Mouse (Mus musculus) intestine, embryonic 16.5 days (tissue): ENCODE measurements at regions not wholly inside any gene's neighbourhood (a gene's known extent, or its start where the extent isn't known, plus 50 kb on each side); places are given as distances from the start of the nearest gene placed in this dataset.

Experiments used
- ATAC-seq: fragments of 200-750 bp; cut with Nextera tagmentation; 2 replicates; pipeline ENCODE4 v1.8.0; 2017; ENCODE audit warnings: moderate TSS enrichment, moderate library complexity
- H3K27ac ChIP-seq: fragments of 300-500 bp; sonication (generic); 2 replicates; pipeline ENCODE4 v1.5.1; 2014; ENCODE audit warnings: mild to moderate bottlenecking, low read length
- H3K27me3 ChIP-seq: fragments of 300-500 bp; sonication (generic); replicated peaks from 2 replicates; pipeline ENCODE4 v1.6.1; 2014; ENCODE audit warnings: low read length, control low read depth, mixed read lengths; ENCODE audit not compliant: control insufficient read depth, insufficient read depth
- H3K36me3 ChIP-seq: fragments of 300-500 bp; sonication (generic); 2 replicates; pipeline ENCODE4 v1.6.1; 2014; ENCODE audit warnings: low read length, control low read depth; ENCODE audit not compliant: control insufficient read depth, insufficient read depth
- H3K4me1 ChIP-seq: fragments of 300-500 bp; sonication (generic); 2 replicates; pipeline ENCODE4 v1.6.1; 2014; ENCODE audit warnings: low read length, control low read depth, mixed read lengths; ENCODE audit not compliant: control insufficient read depth, insufficient read depth
- H3K4me2 ChIP-seq: fragments of 300-500 bp; sonication (generic); 2 replicates; pipeline ENCODE4 v1.6.1; 2014; ENCODE audit warnings: low read depth, low read length, control low read depth
- H3K4me3 ChIP-seq: fragments of 300-500 bp; sonication (generic); 2 replicates; pipeline ENCODE4 v1.5.1; 2014; ENCODE audit warnings: mild to moderate bottlenecking, low read length
- H3K9ac ChIP-seq: fragments of 300-500 bp; sonication (generic); 2 replicates; pipeline ENCODE4 v1.6.1; 2014; ENCODE audit warnings: low read depth, low read length
- H3K9me3 ChIP-seq: fragments of 300-500 bp; sonication (generic); 2 replicates; pipeline ENCODE4 v1.6.1; 2016; ENCODE audit warnings: low read length, control low read depth; ENCODE audit not compliant: control insufficient read depth
- WGBS: fragments of 180-500 bp; shearing (Covaris S2); extraction: QIAGEN DNeasy Blood & Tissue Kit; methylation state at CpG from one replicate; pipeline ENCODE4 v1.1.7; 2014; 5-methylcytosine and 5-hydroxymethylcytosine counted together

- Histone ChIP-seq H3K27ac (no peak overlapping the region), H3K4me2 (no peak overlapping the region), H3K27me3 (no peaks in the 10 kb centered on the region), H3K4me1 (no peaks in the 10 kb centered on the region), H3K9me3 (no peaks in the 10 kb centered on the region), H3K4me3 (no peak overlapping the region), H3K9ac (no peak overlapping the region), H3K36me3 (no peaks in the 10 kb centered on the region)
- WGBS = 79% methylated on average over 2 of the region's 2 CpGs
- ATAC-seq = no peak
Measured at GRCm38 (mm10) chr7:40215271-40215670, 682.9 kb upstream of the Vstm2b start.

GRCm38 (mm10) chr7:40220549-40220948 lies 677.6 kb upstream of the Vstm2b start:
- Histone ChIP-seq H3K27me3 (no peaks in the 10 kb centered on the region), H3K36me3 (no peaks in the 10 kb centered on the region), H3K4me1 (no peaks in the 10 kb centered on the region), H3K4me3 (no peak overlapping the region), H3K9me3 (no peaks in the 10 kb centered on the region), H3K9ac (no peak overlapping the region), H3K4me2 (no peak overlapping the region), H3K27ac (no peak overlapping the region)
- 90% methylated on average over 4 of the region's 4 CpGs for WGBS
- no peak for ATAC-seq

GRCm38 (mm10) chr7:40245188-40245587 lies 652.9 kb upstream of the Vstm2b start:
- Histone ChIP-seq H3K4me1 (no peaks in the 10 kb centered on the region), H3K4me3 (no peak overlapping the region), H3K9me3 (no peaks in the 10 kb centered on the region), H3K27me3 (no peaks in the 10 kb centered on the region), H3K4me2 (no peak overlapping the region), H3K27ac (no peak overlapping the region), H3K36me3 (no peaks in the 10 kb centered on the region), H3K9ac (no peak overlapping the region)
- no peak for ATAC-seq
- WGBS = 85% methylated on average over 8 of the region's 8 CpGs

GRCm38 (mm10) chr7:40248521-40248920 lies 649.6 kb upstream of the Vstm2b start:
- Histone ChIP-seq H3K9ac (no peak overlapping the region), H3K4me2 (no peak overlapping the region), H3K9me3 (no peaks in the 10 kb centered on the region), H3K4me1 (no peaks in the 10 kb centered on the region), H3K27ac (no peak overlapping the region), H3K27me3 (no peaks in the 10 kb centered on the region), H3K4me3 (no peak overlapping the region), H3K36me3 (no peaks in the 10 kb centered on the region)
- 91% methylated on average over 2 of the region's 2 CpGs for WGBS
- no peak for ATAC-seq

- H3K9ac ChIP-seq = no peak overlapping the region
- no peaks in the 10 kb centered on the region for H3K27me3 ChIP-seq
- no peak overlapping the region for H3K4me2 ChIP-seq
- no peak for ATAC-seq
- no peak overlapping the region for H3K27ac ChIP-seq
- WGBS = 66% methylated on average over 2 of the region's 2 CpGs
- no peaks in the 10 kb centered on the region for H3K4me1 ChIP-seq
- H3K9me3 ChIP-seq = no peaks in the 10 kb centered on the region
- no peak overlapping the region for H3K4me3 ChIP-seq
- no peaks in the 10 kb centered on the region for H3K36me3 ChIP-seq
Measured at GRCm38 (mm10) chr7:40253486-40253885, 644.6 kb upstream of the Vstm2b start.

GRCm38 (mm10) chr7:40257733-40258376 lies 640.3 kb upstream of the Vstm2b start:
- H3K4me3 ChIP-seq = no peak overlapping the region
- H3K27ac ChIP-seq = no peak overlapping the region
- H3K9me3 ChIP-seq = no peaks in the 10 kb centered on the region
- 81% methylated on average over 1 of the region's 1 CpGs for WGBS
- H3K9ac ChIP-seq = no peak overlapping the region
- ATAC-seq = no peak
- H3K4me1 ChIP-seq = no peaks in the 10 kb centered on the region
- no peaks in the 10 kb centered on the region for H3K36me3 ChIP-seq
- H3K27me3 ChIP-seq = no peaks in the 10 kb centered on the region
- no peak overlapping the region for H3K4me2 ChIP-seq

GRCm38 (mm10) chr7:40258377-40258739 lies 639.8 kb upstream of the Vstm2b start:
- ATAC-seq = no peak
- no peaks in the 10 kb centered on the region for H3K36me3 ChIP-seq
- no peak overlapping the region for H3K4me3 ChIP-seq
- 73% methylated on average over 6 of the region's 6 CpGs for WGBS
- H3K9me3 ChIP-seq = no peaks in the 10 kb centered on the region
- H3K9ac ChIP-seq = no peak overlapping the region
- H3K4me2 ChIP-seq = no peak overlapping the region
- H3K4me1 ChIP-seq = no peaks in the 10 kb centered on the region
- H3K27me3 ChIP-seq = no peaks in the 10 kb centered on the region
- no peak overlapping the region for H3K27ac ChIP-seq

- no peak overlapping the region for H3K4me3 ChIP-seq
- no peak overlapping the region for H3K4me2 ChIP-seq
- H3K27me3 ChIP-seq = no peaks in the 10 kb centered on the region
- H3K9me3 ChIP-seq = no peaks in the 10 kb centered on the region
- no peaks in the 10 kb centered on the region for H3K4me1 ChIP-seq
- ATAC-seq = 0 out of 2 replicates have a peak, but pooled peaks have one; percentile 44
- no peak overlapping the region for H3K9ac ChIP-seq
- 17% methylated on average over 2 of the region's 2 CpGs for WGBS
- H3K27ac ChIP-seq = no peak overlapping the region
- no peaks in the 10 kb centered on the region for H3K36me3 ChIP-seq
Measured at GRCm38 (mm10) chr7:40273459-40274072, 624.6 kb upstream of the Vstm2b start.

GRCm38 (mm10) chr7:40275078-40275477 lies 623.0 kb upstream of the Vstm2b start:
- ATAC-seq = no peak
- Histone ChIP-seq H3K27me3 (no peaks in the 10 kb centered on the region), H3K36me3 (no peaks in the 10 kb centered on the region), H3K4me2 (no peak overlapping the region), H3K4me3 (no peak overlapping the region), H3K9ac (no peak overlapping the region), H3K4me1 (no peaks in the 10 kb centered on the region), H3K9me3 (no peaks in the 10 kb centered on the region), H3K27ac (no peak overlapping the region)
- WGBS = 74% methylated on average over 9 of the region's 9 CpGs

- Histone ChIP-seq H3K4me2 (no peak overlapping the region), H3K27ac (no peak overlapping the region), H3K4me1 (no peaks in the 10 kb centered on the region), H3K9ac (no peak overlapping the region), H3K9me3 (no peaks in the 10 kb centered on the region), H3K27me3 (no peaks in the 10 kb centered on the region), H3K36me3 (no peaks in the 10 kb centered on the region), H3K4me3 (no peak overlapping the region)
- 37% methylated on average over 4 of the region's 4 CpGs for WGBS
- no peak for ATAC-seq
Measured at GRCm38 (mm10) chr7:40275658-40276057, 622.5 kb upstream of the Vstm2b start.
